Mouse (Mus musculus) embryo, embryonic 11.5 days (tissue): Measurements from ENCODE around the gene Amdhd2.

Experiments
- DNase-seq: peaks from one replicate; pipeline ENCODE4 v3.0.0-alpha.2; 2012; ENCODE audit warnings: low read depth, low spot score

Amdhd2 gene

DNA sequence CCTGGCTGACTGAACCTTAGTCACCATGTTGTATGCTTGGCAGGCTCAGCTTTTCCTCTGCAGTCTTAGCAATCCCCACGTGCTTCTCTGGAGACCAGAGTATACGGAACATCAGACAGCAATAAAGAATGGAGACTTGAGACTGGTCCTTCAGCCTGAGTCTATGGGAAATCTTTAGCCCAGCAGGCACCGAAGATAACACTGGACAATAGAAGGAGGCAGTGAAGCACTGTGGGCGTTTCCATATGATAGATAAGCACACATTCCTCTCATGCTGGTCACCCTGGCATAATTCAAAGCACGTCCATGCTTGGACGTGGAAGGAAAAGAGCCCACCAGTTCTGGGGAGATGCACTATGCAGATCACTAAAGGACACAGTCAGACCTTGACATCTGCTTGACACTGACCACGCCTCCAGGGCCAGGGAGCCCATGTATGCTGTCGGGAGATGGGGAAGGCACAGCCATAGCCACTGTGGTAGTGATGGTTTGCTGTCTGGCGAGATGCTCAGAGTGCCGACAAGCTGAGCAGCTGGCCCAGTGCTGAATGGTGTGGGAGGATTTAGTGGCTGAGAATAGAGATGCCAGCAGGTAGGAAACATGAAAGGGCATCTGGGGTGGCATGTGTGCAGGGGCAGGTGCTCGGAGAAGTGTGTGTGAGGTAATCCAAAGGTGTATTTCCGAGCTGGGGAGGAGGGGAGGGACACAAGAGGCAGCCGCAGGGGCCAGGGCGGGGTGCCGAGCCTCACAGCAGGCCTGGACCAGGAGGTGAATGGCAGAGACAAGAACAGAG lies 33.7 kb upstream of the Amdhd2 start:
- DNase-seq = no peak

DNA sequence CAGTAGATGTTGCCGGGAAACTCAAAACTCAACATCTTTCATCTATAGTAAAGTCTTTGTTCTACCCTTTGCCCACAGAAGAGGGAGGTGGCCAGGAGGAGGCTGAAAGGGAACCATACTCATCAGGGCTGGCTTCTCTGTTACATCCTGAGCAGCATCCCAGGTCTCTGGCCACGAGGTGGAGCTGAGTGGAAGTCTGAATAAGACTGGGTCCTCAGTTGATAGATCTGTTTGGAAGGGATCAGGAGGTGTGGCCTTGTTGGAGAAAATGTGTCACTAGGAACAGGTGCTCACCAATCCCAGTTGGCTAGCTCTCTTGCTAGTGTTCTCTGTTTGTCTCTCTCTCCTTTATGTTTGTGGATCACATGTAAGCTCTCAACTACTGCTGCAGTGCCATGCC lies 31.8 kb upstream of the Amdhd2 start:
- no peak for DNase-seq

DNA sequence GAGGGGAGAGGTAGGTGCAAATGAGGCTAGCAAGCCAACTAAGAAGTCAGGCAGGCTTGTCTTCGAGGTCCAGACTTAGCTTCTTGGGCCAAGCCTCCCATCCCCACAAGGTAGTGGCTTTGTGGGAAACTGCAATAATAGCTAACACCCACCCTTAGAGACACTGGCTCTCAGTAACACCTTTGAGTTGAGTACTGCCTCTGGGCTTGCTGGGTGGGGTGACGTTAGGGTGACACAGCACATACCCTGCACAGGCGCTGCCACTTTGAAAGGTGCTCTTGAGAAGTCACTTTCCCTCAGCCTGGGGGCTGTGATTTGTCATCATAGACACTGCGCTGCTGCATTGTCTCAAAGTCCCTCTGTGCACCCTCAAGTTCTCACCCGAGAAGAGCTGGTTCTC lies 30.2 kb upstream of the Amdhd2 start:
- DNase-seq = no peak

DNA sequence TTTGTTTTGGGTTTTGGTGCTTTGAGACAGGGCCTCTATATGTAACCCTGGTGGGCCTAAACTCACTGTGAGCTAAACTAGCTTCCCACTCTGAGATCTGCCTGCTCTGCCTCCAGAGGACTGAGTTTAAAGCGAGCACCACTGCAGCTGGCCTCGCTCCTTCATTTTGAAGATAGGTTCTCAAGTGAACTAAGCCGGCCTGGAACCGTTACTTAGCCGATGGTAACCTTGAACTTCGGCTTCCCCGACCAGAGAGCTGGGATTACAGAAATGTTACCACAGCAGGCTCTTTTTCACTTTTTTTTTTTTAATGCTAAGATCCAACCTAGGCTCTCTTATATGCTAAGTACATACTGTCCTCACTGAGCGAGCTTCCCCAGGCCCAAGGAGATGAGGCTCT lies 29.7 kb upstream of the Amdhd2 start:
- DNase-seq = no peak

DNA sequence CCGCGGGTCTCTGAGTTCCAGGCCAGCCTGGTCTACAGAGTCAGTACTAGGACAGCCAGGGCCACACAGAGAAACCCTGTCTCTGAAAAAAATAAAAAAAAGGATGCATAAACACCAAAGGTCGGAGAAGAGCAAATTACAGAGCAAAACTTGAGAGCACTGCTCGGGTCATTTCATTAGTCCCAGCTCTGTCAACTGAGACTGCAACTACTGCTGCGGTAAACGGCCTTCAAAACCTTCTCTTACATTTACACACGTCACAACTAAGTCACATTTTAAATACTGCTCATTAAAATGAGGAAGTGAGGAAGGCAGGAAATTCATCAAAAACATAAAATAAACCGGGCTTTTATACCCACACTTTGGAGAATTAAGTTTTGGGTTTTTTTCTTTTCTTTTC lies 29.3 kb upstream of the Amdhd2 start:
- DNase-seq = no peak

DNA sequence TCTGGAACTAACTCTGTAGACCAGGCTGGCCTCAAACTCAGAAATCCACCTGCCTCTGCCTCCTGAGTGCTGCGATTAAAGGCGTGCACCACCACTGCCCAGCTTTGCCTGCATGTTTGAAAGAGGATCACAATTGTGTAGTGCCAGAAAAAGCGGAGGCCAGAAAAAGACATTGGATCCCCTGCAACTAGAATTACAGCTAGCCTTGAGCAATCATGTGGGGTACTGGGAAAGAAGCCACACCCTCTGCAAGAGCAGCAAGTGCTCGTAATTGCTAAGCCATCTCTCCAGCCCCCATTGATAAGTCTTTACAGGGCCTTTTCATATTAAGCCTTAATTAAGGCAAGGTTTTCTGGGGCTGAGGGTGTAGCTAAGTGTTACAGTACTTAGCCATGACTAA lies 27.9 kb upstream of the Amdhd2 start:
- DNase-seq = no peak

DNA sequence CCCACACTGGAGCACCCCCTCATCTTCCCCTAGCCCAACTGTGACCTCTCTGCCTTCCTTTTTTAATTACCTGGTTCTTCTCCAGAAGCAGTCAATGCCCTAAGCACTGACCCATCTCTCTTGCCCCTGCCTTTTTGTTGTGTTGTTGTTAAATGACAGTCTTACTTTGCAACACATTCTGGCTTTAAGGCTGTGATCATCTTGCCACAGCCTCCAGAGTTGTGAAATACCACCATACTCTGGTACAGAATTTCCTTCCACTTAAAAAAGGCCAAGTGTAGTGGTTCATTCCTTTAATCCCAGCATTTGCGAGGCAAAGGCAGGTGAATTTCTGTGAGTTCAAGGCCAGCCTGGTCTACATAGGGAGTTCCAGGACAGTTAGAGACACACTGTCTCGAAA lies 27.4 kb upstream of the Amdhd2 start:
- DNase-seq = no peak

DNA sequence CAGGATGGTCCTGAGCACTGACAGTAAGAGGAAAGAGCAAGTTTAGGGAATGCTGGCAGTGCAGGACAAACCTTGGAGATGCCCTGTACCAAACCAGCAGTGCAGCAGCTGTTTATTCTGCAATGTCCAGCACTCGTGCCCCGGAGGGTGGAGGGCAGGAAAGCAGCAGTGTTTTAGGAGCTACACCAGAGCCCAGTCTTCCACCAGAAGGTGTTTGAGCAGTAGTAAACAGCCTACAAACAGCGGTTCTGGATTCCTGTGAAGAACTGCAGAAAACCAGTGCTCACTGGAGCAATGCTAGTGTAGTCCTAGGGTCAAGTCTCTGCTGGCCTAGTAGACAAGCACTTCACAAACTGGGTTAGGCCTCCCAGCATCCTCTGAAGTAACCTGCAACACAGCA lies 10.7 kb upstream of the Amdhd2 start:
- no peak for DNase-seq

DNA sequence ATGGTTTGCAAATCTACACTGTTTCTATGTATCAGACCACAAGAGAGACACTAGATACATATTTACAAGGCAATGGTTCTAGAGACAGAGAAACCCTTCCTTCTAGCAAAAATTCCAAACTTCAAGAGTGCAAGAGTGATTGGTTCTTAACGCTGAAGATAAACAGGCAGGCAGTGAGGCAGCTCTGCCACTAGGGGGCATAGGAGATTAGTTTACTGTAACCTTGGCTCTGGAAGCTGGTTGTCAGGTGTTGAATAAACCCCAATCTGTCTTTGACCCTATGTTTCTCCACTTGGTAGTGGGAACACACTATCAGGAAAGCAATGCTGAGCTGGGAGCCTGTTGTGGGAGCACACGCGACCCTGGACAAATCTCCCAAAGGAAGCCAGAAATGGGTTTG lies 9.9 kb upstream of the Amdhd2 start:
- peak; percentile 55 for DNase-seq

DNA sequence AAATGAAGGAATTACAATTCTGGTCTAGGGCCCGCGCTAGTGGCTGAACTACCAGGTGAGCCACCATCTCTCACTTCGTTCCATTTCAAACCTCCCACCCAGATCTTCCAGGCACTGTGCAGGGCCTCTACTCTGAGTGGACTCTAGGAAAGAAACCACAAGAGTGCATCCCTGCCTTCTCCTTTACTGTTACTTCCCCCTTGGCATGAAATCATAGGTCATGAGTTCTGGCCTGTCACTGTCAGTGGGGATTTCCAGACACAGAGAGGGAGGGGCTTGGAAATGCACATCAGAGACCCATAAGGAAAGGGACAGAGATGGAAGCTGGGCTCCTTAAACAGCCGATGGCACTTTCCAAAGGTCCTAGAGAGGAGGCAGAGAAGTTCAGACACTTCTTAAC lies 8.2 kb upstream of the Amdhd2 start:
- no peak for DNase-seq

DNA sequence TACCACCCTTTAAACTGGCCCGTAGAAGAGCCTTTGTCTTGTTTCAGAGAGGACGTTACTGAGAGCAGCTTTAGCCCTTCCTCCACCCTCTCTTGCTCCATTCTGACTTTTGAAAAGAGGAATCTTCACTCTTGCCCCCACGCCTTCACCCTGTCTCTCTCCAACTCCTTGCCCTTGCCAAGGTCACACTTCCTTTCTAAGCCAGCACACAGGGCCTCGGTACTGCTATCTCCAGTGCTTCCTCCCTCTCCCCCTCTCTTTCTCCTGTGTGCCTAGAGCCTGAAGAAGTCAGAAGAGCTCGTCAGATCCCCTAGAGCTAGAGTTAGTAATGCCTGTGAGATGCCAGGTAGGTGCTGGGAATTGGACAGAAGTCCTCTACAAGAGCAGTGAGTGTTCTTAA lies 7.2 kb upstream of the Amdhd2 start:
- DNase-seq = no peak

DNA sequence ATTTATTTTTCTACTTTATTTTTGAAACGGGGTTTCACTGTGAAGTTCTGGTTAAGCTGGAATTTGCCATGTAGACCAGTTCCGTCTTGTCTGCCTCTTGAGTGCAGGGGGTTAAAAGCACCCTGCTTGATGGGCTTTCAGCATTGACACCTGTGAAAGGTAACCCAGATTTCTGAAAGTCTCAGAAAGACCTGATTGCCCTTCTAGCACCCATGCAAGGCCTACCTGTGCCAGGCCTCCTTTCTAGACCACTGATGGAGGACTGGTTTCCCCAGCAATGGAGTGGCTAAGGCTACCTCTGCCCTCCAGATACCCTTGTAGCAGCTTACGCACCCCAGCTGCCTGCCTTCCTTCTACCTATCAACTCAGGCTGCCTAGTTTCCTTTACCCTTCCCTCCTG lies 6.6 kb upstream of the Amdhd2 start:
- no peak for DNase-seq

DNA sequence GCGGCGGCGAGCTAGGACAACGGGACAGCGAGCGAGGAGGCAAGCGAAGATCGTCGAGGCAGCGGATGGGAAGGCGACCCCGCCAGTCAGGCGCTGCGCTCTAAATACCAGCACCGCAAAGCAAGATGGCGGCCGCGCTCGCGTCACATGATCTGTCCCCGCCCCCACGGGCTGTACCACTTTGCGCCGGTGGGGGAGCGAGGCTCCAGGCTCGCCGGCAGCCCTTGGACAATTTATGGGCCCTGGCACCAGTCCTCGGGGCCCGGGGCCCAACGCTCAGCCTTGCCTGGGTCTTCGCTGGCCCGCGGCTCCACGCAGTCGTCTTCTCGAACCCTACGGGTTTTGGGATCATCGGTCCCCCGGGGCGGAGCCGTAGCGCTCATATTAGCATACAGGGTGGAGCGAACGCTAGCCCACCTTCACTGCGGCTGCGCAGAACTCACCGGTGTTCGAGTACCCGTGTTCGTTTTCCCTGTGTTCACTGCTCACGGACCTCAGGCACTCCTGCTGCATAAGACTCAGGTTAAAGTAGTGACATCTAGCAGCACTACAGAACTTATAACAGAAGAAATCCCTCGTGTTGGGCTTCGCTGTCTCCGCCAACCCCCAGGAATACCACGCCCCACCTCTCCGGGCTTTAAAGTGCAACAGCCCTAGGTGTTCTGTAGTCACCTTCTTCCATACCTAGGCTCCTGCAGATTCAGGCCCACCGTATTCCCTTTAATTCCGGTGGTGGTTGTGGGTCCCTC lies 5.9 kb upstream of the Amdhd2 start, which contains the start of gene Atp6v0c:
Gene Atp6v0c, minus strand, starts transcription at position 386 of the 749 bp plus-strand sequence.
- peak; percentile 90 for DNase-seq

DNA sequence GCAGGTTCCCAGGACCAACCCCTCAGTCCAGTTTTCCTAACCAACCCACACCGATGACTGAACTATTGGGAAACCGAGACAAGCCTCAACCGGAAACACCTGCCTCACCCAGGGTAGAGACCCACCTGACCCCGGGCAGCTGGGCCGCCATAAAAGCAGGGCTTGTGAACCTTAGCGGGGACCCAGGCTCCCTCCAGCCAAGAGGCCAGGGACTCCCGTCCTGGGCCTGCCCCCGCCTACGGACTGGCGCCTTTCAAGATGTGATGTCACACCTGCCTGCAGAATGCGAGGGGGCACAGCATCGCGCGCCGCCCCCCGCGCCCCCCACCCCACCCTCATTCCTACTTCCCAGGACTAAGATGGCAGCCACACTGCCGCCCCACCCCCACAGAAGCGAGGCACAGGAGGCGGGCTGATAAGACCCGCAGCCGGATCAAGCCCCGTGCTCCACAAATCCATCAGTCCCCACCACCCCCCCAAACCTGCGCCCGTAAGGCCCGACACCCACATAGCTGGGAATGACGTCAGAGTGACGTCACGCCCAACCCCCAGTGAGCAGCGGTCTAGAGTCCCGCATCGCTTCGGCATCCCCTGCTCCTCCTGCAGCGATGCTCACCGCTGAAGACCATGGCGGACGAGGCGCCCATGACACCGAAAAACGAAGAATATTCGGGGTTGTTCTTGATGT lies 5.2 kb upstream of the Amdhd2 start:
- peak; percentile 46 for DNase-seq

DNA sequence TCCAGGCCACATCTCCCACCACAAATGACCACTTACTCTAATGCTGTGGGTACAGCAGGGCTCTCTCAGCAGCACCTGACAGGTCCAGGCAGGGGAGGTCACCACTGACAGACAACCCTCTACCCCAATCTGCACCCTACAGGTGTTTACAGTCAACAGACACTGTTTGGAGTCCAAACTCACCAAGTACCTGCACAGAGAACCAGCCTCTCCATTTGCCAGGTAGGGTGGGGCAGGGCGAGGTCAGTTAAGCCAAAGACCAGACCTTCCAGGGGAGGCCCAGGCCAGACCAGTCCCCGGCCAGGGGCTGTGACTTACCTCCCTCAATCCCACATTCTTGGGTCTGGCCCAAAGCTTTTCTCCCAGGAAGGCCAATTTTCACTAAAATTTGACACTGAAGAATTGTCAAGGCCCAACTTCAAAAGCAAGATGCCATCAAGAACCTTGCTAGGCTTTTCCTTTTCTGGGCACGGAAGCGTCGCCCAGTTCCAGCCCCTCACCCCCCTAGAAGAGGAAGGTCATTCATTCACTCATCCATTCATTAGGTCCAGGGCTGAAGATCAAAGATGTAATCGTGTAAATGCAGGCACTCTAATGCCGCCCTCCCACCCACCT lies 4.4 kb upstream of the Amdhd2 start:
- no peak for DNase-seq

DNA sequence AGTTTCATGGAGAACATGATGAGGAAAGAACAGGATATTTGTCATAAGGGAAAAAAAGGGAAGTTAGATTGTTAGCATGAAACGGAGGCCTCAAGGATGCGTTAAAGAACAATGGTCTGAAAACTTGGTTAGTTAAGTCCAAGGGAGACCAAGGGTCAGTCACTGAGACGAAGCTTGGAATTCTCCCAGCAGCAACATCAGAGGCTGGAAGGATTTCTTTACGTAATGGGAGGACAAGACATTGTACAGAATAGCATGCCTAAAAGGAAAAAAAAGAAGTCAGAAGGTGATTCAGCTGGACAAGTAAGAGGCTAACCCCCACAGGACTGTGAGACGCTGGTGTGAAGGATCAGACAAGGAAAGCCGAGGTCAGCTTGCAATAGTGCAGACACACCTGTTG lies 3.6 kb upstream of the Amdhd2 start:
- no peak for DNase-seq

DNA sequence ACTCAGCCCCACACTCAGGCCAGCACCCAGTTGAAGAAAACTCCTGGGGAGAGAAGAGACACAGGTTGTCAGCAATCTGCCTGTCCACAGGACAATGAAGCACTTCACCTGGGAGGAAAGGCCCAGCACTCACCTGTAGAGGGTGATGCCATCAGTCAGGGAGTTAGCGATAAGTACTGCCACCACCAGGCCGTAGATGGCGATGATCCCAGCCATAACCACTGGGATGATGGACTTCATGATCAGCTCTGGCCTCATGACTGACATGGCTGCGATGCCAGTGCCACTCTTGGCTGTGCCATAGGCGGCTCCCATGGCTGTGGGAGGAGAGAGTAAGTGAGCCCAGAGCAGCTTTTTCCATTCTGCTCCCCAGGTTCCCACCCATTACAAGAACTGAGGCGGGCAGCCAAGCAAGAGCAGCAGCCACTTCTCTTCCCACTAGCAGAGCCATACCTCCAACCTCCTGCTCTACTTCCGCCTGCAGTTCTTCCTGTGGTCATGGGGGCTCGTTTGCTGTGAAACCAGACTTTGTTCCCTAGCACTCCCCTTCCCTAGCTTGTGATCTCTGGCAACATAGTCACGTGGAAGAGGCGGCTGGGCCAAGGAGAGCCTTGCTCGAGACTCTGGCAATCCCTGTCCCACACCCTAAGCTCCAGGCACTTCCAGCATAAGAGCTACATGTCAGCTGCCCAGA lies 1.1 kb upstream of the Amdhd2 start:
- no peak for DNase-seq

DNA sequence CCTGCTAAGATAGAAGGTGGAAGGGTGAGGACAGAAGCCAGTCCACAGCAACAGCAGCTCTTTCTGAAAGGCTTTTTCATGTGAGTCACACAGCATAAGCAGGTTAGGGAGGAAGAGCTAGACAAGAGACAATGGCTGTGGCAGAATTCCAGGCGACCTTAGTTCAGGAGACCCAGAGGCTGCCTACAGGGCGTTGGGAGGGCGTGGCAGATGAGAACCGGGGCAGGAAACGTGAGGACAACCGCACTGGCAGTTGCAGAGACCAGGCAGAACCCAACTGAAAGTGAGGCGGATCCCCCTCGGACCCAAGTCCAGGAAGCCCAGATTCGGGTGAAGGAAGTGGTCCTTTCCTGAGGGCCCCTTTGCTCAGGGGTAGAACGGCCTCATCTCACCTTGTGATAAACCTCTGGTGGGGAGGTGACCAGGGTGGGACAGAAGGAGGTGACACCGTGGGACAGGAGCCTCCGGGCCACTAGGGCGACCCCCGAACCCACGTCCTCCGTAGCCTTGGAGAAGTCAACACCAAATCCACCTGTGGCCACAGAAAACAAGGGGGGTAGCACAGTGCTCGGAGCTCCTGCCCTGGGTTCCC lies 886 bp downstream of the Amdhd2 start:
- DNase-seq = no peak

DNA sequence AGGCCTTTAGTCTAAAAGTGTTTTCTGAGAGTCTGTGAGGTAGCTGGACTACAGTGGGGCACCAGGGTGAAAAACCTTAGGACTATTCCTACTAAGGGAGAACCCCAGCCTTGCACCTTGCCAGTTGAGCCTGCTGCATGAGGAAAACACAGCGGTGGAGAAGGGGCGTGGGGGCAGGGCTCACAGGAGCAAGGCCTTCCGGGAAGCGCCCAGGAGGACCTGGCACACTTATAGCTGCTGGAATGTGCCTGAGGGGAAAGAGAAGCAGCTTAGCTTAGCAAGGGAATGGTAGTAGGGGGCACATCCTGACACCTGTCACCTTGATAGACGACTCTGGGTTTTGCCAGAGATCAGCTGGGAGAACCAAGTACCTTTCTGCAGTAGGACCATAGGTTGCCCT lies 2.1 kb downstream of the Amdhd2 start:
- no peak for DNase-seq

DNA sequence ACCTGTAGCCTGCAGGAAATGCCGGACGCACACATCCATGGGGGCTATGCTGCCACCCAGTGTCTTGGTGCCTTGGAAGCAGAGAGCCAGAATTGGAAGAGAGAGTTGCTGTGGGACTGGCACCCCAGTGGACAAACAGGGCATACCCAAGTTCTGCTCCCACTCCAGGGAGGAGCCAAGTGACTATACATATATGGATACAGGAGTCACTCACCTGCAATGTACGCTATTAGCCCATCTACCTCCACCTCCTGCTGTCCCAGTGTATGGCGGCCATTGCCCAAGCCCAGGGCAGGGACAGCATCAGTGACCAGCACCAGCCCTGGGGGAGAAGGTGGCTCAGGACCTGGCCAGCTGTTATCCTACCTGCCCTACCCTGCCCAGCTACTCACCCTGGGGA lies 6.0 kb downstream of the Amdhd2 start:
- no peak for DNase-seq

DNA sequence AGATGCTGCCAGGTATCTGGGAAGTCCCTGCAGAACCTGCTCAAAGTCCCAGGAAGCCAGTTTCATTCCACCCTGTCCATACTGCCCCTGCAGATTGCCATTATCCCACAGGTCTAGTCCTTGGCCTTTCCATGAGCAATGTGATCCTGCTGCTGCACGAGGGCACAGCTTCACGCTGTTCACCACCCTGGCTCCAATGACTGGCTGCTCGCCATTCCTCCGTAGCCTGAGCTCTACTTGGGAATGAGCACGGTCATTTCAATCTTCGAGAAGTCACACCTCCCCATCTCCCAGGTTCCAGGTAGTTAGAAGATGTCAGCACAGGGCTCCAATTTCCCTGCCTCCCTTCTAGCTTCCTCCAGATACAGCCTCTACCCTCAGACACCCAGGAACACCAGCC lies 6.4 kb downstream of the Amdhd2 start:
- no peak for DNase-seq
